Mouse (Mus musculus): ENCODE results near the gene C1qtnf1. TPM values are rescaled to one million over a fixed set of nuclear protein-coding genes. Genes with fewer than 3 reads are reported as not detected.

C1qtnf1 gene
- polyA plus RNA-seq, 1 experiment from 2014 or later, result 7.1 TPM

- Histone ChIP-seq H3K9me3 (ENCODE audit: control insufficient read depth, low read length) (no peaks in the 10 kb centered on the region), H3K4me2 (ENCODE audit: low read depth, low read length) (no peak overlapping the region), H3K27ac (ENCODE audit: low read length) (no peak overlapping the region), H3K36me3 (ENCODE audit: control insufficient read depth, insufficient read depth, low read length) (peaks cover 7% of the 10 kb centered on the region), H3K27me3 (replicated peaks; ENCODE audit: control insufficient read depth, insufficient read depth, low read length) (no peaks in the 10 kb centered on the region), H3K4me1 (ENCODE audit: control insufficient read depth, insufficient read depth, low read length) (peaks cover 5% of the 10 kb centered on the region), H3K9ac (ENCODE audit: low read depth, low read length) (no peak overlapping the region), H3K4me3 (ENCODE audit: low read length) (no peak overlapping the region)
- 83% methylated on average over 29 of the region's 29 CpGs for WGBS
- ATAC-seq, result no peak
Observed at GRCm38 (mm10) chr11:118486881-118487772, 59.1 kb downstream of the C1qtnf1 start.

- Histone ChIP-seq H3K4me3 (ENCODE audit: low read length) (no peak overlapping the region), H3K9me3 (ENCODE audit: control insufficient read depth, low read length) (no peaks in the 10 kb centered on the region), H3K36me3 (ENCODE audit: control insufficient read depth, insufficient read depth, low read length) (peaks cover 7% of the 10 kb centered on the region), H3K27ac (ENCODE audit: low read length) (no peak overlapping the region), H3K9ac (ENCODE audit: low read depth, low read length) (no peak overlapping the region), H3K27me3 (replicated peaks; ENCODE audit: control insufficient read depth, insufficient read depth, low read length) (no peaks in the 10 kb centered on the region), H3K4me1 (ENCODE audit: control insufficient read depth, insufficient read depth, low read length) (peaks cover 5% of the 10 kb centered on the region), H3K4me2 (ENCODE audit: low read depth, low read length) (no peak overlapping the region)
- 66% methylated on average over 8 of the region's 8 CpGs for WGBS
- ATAC-seq, result no peak
Observed at GRCm38 (mm10) chr11:118488191-118488906, 60.3 kb downstream of the C1qtnf1 start.

GRCm38 (mm10) chr11:118488907-118489270 is 60.9 kb downstream of the C1qtnf1 start:
- H3K36me3 ChIP-seq (ENCODE audit: control insufficient read depth, insufficient read depth, low read length), result peaks cover 7% of the 10 kb centered on the region
- H3K4me3 ChIP-seq (ENCODE audit: low read length), result no peak overlapping the region
- no peaks in the 10 kb centered on the region for H3K9me3 ChIP-seq (ENCODE audit: control insufficient read depth, low read length)
- 74% methylated on average over 12 of the region's 12 CpGs for WGBS
- no peak overlapping the region for H3K9ac ChIP-seq (ENCODE audit: low read depth, low read length)
- H3K27ac ChIP-seq (ENCODE audit: low read length), result no peak overlapping the region
- H3K4me2 ChIP-seq (ENCODE audit: low read depth, low read length), result no peak overlapping the region
- ATAC-seq, result no peak
- H3K27me3 ChIP-seq (replicated peaks; ENCODE audit: control insufficient read depth, insufficient read depth, low read length), result no peaks in the 10 kb centered on the region
- peaks cover 5% of the 10 kb centered on the region for H3K4me1 ChIP-seq (ENCODE audit: control insufficient read depth, insufficient read depth, low read length)

GRCm38 (mm10) chr11:118490566-118491218 is 62.7 kb downstream of the C1qtnf1 start:
- Histone ChIP-seq H3K4me2 (ENCODE audit: low read depth, low read length) (peak overlapping the region; percentile 30; the same call in 1 of the 2 replicates), H3K27me3 (replicated peaks; ENCODE audit: control insufficient read depth, insufficient read depth, low read length) (no peaks in the 10 kb centered on the region), H3K9ac (ENCODE audit: low read depth, low read length) (peak overlapping the region; percentile 41), H3K4me3 (ENCODE audit: low read length) (peak overlapping the region; percentile 23; the same call in 1 of the 2 replicates), H3K9me3 (ENCODE audit: control insufficient read depth, low read length) (no peaks in the 10 kb centered on the region), H3K4me1 (ENCODE audit: control insufficient read depth, insufficient read depth, low read length) (peaks cover 5% of the 10 kb centered on the region), H3K27ac (ENCODE audit: low read length) (no peak overlapping the region), H3K36me3 (ENCODE audit: control insufficient read depth, insufficient read depth, low read length) (peaks cover 7% of the 10 kb centered on the region)
- 23% methylated on average over 22 of the region's 22 CpGs for WGBS
- peak; percentile 47 for ATAC-seq

GRCm38 (mm10) chr11:118491230-118491629 is 63.2 kb downstream of the C1qtnf1 start:
- 87% methylated on average over 7 of the region's 7 CpGs for WGBS
- Histone ChIP-seq H3K4me2 (ENCODE audit: low read depth, low read length) (no peak overlapping the region), H3K36me3 (ENCODE audit: control insufficient read depth, insufficient read depth, low read length) (peaks cover 5% of the 10 kb centered on the region), H3K4me3 (ENCODE audit: low read length) (no peak overlapping the region), H3K9ac (ENCODE audit: low read depth, low read length) (no peak overlapping the region), H3K27me3 (replicated peaks; ENCODE audit: control insufficient read depth, insufficient read depth, low read length) (no peaks in the 10 kb centered on the region), H3K4me1 (ENCODE audit: control insufficient read depth, insufficient read depth, low read length) (peaks cover 5% of the 10 kb centered on the region), H3K9me3 (ENCODE audit: control insufficient read depth, low read length) (no peaks in the 10 kb centered on the region), H3K27ac (ENCODE audit: low read length) (no peak overlapping the region)
- ATAC-seq, result no peak

- ATAC-seq, result no peak
- Histone ChIP-seq H3K27me3 (replicated peaks; ENCODE audit: control insufficient read depth, insufficient read depth, low read length) (no peaks in the 10 kb centered on the region), H3K4me3 (ENCODE audit: low read length) (no peak overlapping the region), H3K9me3 (ENCODE audit: control insufficient read depth, low read length) (no peaks in the 10 kb centered on the region), H3K27ac (ENCODE audit: low read length) (no peak overlapping the region), H3K36me3 (ENCODE audit: control insufficient read depth, insufficient read depth, low read length) (no peaks in the 10 kb centered on the region), H3K9ac (ENCODE audit: low read depth, low read length) (no peak overlapping the region), H3K4me1 (ENCODE audit: control insufficient read depth, insufficient read depth, low read length) (peaks cover 5% of the 10 kb centered on the region), H3K4me2 (ENCODE audit: low read depth, low read length) (no peak overlapping the region)
- WGBS, result 62% methylated on average over 2 of the region's 2 CpGs
Observed at GRCm38 (mm10) chr11:118493458-118493857, 65.5 kb downstream of the C1qtnf1 start.

- Histone ChIP-seq H3K4me2 (ENCODE audit: low read depth, low read length) (no peak overlapping the region), H3K4me1 (ENCODE audit: control insufficient read depth, insufficient read depth, low read length) (peaks cover 5% of the 10 kb centered on the region), H3K9me3 (ENCODE audit: control insufficient read depth, low read length) (no peaks in the 10 kb centered on the region), H3K27me3 (replicated peaks; ENCODE audit: control insufficient read depth, insufficient read depth, low read length) (no peaks in the 10 kb centered on the region), H3K36me3 (ENCODE audit: control insufficient read depth, insufficient read depth, low read length) (no peaks in the 10 kb centered on the region), H3K9ac (ENCODE audit: low read depth, low read length) (no peak overlapping the region), H3K4me3 (ENCODE audit: low read length) (no peak overlapping the region), H3K27ac (ENCODE audit: low read length) (no peak overlapping the region)
- 74% methylated on average over 12 of the region's 12 CpGs for WGBS
- no peak for ATAC-seq
Observed at GRCm38 (mm10) chr11:118494001-118494737, 66.2 kb downstream of the C1qtnf1 start.

- H3K36me3 ChIP-seq (ENCODE audit: control insufficient read depth, insufficient read depth, low read length), result no peaks in the 10 kb centered on the region
- no peak overlapping the region for H3K4me2 ChIP-seq (ENCODE audit: low read depth, low read length)
- no peaks in the 10 kb centered on the region for H3K27me3 ChIP-seq (replicated peaks; ENCODE audit: control insufficient read depth, insufficient read depth, low read length)
- no peaks in the 10 kb centered on the region for H3K9me3 ChIP-seq (ENCODE audit: control insufficient read depth, low read length)
- H3K9ac ChIP-seq (ENCODE audit: low read depth, low read length), result no peak overlapping the region
- no peak overlapping the region for H3K4me3 ChIP-seq (ENCODE audit: low read length)
- 48% methylated on average over 5 of the region's 5 CpGs for WGBS
- no peak for ATAC-seq
- H3K4me1 ChIP-seq (ENCODE audit: control insufficient read depth, insufficient read depth, low read length), result peaks cover 5% of the 10 kb centered on the region
- H3K27ac ChIP-seq (ENCODE audit: low read length), result no peak overlapping the region
Observed at GRCm38 (mm10) chr11:118495065-118495464, 67.1 kb downstream of the C1qtnf1 start.

Measured in intestine, embryonic 16.5 days (tissue).